Comparison of ENCODE assay signal across 21 mouse cellular contexts in genomic region chr2:130677211-130677610, GRCm38 (mm10). TPM values are rescaled to one million over a fixed set of nuclear protein-coding genes. Genes with fewer than 3 reads are reported as not detected.
DNase-seq lines count a peak whose midpoint lies in the region; ATAC-seq and TF ChIP-seq lines count a peak whose summit lies in the region.
"Had no signal": no experiment of that assay in that cellular context is flagged by ENCODE, and none has a peak within 500 bp of the region (broad histone marks: within the 10 kb centered on the region; RNA-seq: fewer than 3 reads in every experiment).

No protein-coding gene starts in this region.

- H3K27ac ChIP-seq in testis, adult 2 months (ENCODE audit: control insufficient read depth, insufficient read depth, low read depth, low read length) = peak overlapping the region; percentile 3; the same call in 1 of the 2 replicates
- H3K27ac ChIP-seq in intestine, embryonic 15.5 days = no peak overlapping the region
- H3K27ac ChIP-seq: embryonic facial prominence, embryonic 12.5 days; forebrain, embryonic 15.5 days; heart, adult 2 months; heart, embryonic 15.5 days; hindbrain, embryonic 13.5 days; hindbrain, postnatal 0 days had no signal

- no peak overlapping the region for H3K4me2 ChIP-seq in intestine, embryonic 15.5 days (replicated peaks)
- H3K4me2 ChIP-seq: embryonic facial prominence, embryonic 12.5 days; forebrain, embryonic 15.5 days; heart, embryonic 11.5 days; heart, embryonic 15.5 days; hindbrain, embryonic 13.5 days had no signal

- no peaks in the 10 kb centered on the region for H3K27me3 ChIP-seq in testis, adult 2 months (ENCODE audit: control insufficient read depth, insufficient read depth, low read length)
- no peaks in the 10 kb centered on the region for H3K27me3 ChIP-seq in intestine, embryonic 15.5 days (replicated peaks)
- H3K27me3 ChIP-seq: embryonic facial prominence, embryonic 12.5 days; forebrain, embryonic 15.5 days; heart, embryonic 15.5 days; hindbrain, embryonic 13.5 days had no signal

- WGBS in intestine, embryonic 15.5 days = 81% methylated on average over 10 of the region's 10 CpGs

- no peak overlapping the region for H3K4me3 ChIP-seq in testis, adult 2 months (ENCODE audit: control insufficient read depth, low read depth, low read length)
- no peak overlapping the region for H3K4me3 ChIP-seq in intestine, embryonic 15.5 days (replicated peaks)
- H3K4me3 ChIP-seq: embryonic facial prominence, embryonic 12.5 days; forebrain, embryonic 15.5 days; heart, adult 2 months; heart, embryonic 15.5 days; hindbrain, embryonic 13.5 days had no signal

- TF ChIP-seq POLR2A in testis, adult 2 months (IDR thresholded peaks at IDR 0.05; ENCODE audit: control insufficient read depth, low read depth, low read length) = no peak

- peak; percentile 54 for DNase-seq in adrenal gland, adult 2 months
- DNase-seq in adrenal gland, postnatal 4 days (ENCODE audit: low spot score in 2 of 2) = no peak
- DNase-seq in ovary, postnatal 36 days (ENCODE audit: low spot score) = peak; percentile 52
- DNase-seq in ovary, postnatal 10 days (ENCODE audit: low spot score) = no peak
- no peak for DNase-seq in lung, adult 18-20 months
- DNase-seq: cerebellum, adult 11-12 months; cerebellum, adult 9-10 months; cerebellum, postnatal 25 days; gastrocnemius, postnatal 14 days; heart, adult 2 months; heart, postnatal 14 days had no signal

- no peak for TF ChIP-seq CTCF in testis, adult 2 months (IDR thresholded peaks at IDR 0.05; ENCODE audit: control insufficient read depth, insufficient read depth, insufficient replicate concordance, low read depth, low read length)

- ATAC-seq in intestine, embryonic 15.5 days = no peak
- ATAC-seq: forebrain, embryonic 15.5 days; hindbrain, postnatal 0 days had no signal

- H3K9me3 ChIP-seq in intestine, embryonic 15.5 days = no peaks in the 10 kb centered on the region
- H3K9me3 ChIP-seq: embryonic facial prominence, embryonic 12.5 days; forebrain, embryonic 15.5 days; heart, embryonic 15.5 days; hindbrain, embryonic 13.5 days had no signal

- peaks cover 10% of the 10 kb centered on the region for H3K36me3 ChIP-seq in testis, adult 2 months (ENCODE audit: control insufficient read depth, insufficient read depth, low read length)
- H3K36me3 ChIP-seq in intestine, embryonic 15.5 days = peaks cover 53% of the 10 kb centered on the region

- H3K4me1 ChIP-seq in testis, adult 2 months (ENCODE audit: control insufficient read depth, insufficient read depth, low read length) = 0 out of 2 replicates have a peak, but pooled peaks cover 2% of the 10 kb centered on the region
- no peaks in the 10 kb centered on the region for H3K4me1 ChIP-seq in intestine, embryonic 15.5 days (replicated peaks)
- H3K4me1 ChIP-seq: embryonic facial prominence, embryonic 12.5 days; forebrain, embryonic 15.5 days; heart, embryonic 15.5 days; hindbrain, embryonic 13.5 days had no signal

- H3K9ac ChIP-seq in intestine, embryonic 15.5 days = no peak overlapping the region
- H3K9ac ChIP-seq: embryonic facial prominence, embryonic 12.5 days; forebrain, embryonic 15.5 days; heart, embryonic 15.5 days; hindbrain, embryonic 13.5 days had no signal

RNA-seq across cellular contexts. Expression of gene Itpa, which starts 9.8 kb away (rescaled TPM):
- total RNA-seq in adrenal gland, adult 2 months (2021) = 10 to 100 TPM; 19.5 to 29.6 TPM
- polyA plus RNA-seq in adrenal gland, adult 2 months (2012; rRNA removed) = 28.6 and 29.3 TPM in 2 replicates
- 10 to 100 TPM; 34.1 to 40.9 TPM for total RNA-seq in adrenal gland, postnatal 4 days (2021)
- 26.1 and 26.2 TPM in 2 replicates for polyA plus RNA-seq in testis, adult 2 months (2012; rRNA removed)
- 84.5 and 88.1 TPM in 2 replicates for polyA plus RNA-seq in intestine, embryonic 15.5 days (2015; fragmentation: Nextera tagmentation; extraction: Ambion mirVana)

RNA-seq across cellular contexts. Expression of gene Ddrgk1, which starts 12.8 kb away (rescaled TPM):
- 100 to 1,000 TPM; 184 to 209 TPM for total RNA-seq in adrenal gland, adult 2 months (2021)
- 190 and 213 TPM in 2 replicates for polyA plus RNA-seq in adrenal gland, adult 2 months (2012; rRNA removed)
- 100 to 1,000 TPM; 140 to 154 TPM for total RNA-seq in adrenal gland, postnatal 4 days (2021)
- polyA plus RNA-seq in testis, adult 2 months (2012; rRNA removed) = 31.0 and 37.0 TPM in 2 replicates
- polyA plus RNA-seq in intestine, embryonic 15.5 days (2015; fragmentation: Nextera tagmentation; extraction: Ambion mirVana) = 74.5 and 78.2 TPM in 2 replicates

RNA-seq across cellular contexts. Expression of gene Slc4a11, which starts 20.1 kb away (rescaled TPM):
- 1 to 10 TPM; 3.5 to 4.1 TPM for total RNA-seq in adrenal gland, adult 2 months (2021)
- 4.0 and 4.8 TPM in 2 replicates for polyA plus RNA-seq in adrenal gland, adult 2 months (2012; rRNA removed)
- total RNA-seq in adrenal gland, postnatal 4 days (2021) = 1 to 10 TPM; 2.3 to 3.6 TPM
- polyA plus RNA-seq in testis, adult 2 months (2012; rRNA removed) = 1.5 and 1.6 TPM in 2 replicates
- 0.13 and 0.21 TPM in 2 replicates for polyA plus RNA-seq in intestine, embryonic 15.5 days (2015; fragmentation: Nextera tagmentation; extraction: Ambion mirVana)
- total RNA-seq: gastrocnemius, adult 18-20 months; hematopoietic stem cell, adult 5-6 weeks had no signal

RNA-seq across cellular contexts. Expression of gene Lzts3, which starts 34.6 kb away (rescaled TPM):
- total RNA-seq in adrenal gland, adult 2 months (2021) = 10 to 100 TPM; 14.3 to 21.4 TPM
- polyA plus RNA-seq in adrenal gland, adult 2 months (2012; rRNA removed) = 17.7 and 21.0 TPM in 2 replicates
- total RNA-seq in adrenal gland, postnatal 4 days (2021) = 10 to 100 TPM; 13.5 to 22.5 TPM
- polyA plus RNA-seq in testis, adult 2 months (2012; rRNA removed) = 3.6 and 4.3 TPM in 2 replicates
- 13.9 and 16.5 TPM in 2 replicates for polyA plus RNA-seq in intestine, embryonic 15.5 days (2015; fragmentation: Nextera tagmentation; extraction: Ambion mirVana)

RNA-seq across cellular contexts. Expression of gene Ubox5, which starts 47.4 kb away (rescaled TPM):
- 1 to 10 TPM; 6.4 to 7.1 TPM for total RNA-seq in adrenal gland, adult 2 months (2021)
- polyA plus RNA-seq in adrenal gland, adult 2 months (2012; rRNA removed) = 5.8 and 6.3 TPM in 2 replicates
- 10 to 100 TPM in 1 of 2 experiments, 1 to 10 TPM in 1; 9.1 to 10.3 TPM for total RNA-seq in adrenal gland, postnatal 4 days (2021)
- polyA plus RNA-seq in testis, adult 2 months (2012; rRNA removed) = 7.7 and 8.0 TPM in 2 replicates
- 12.0 and 12.2 TPM in 2 replicates for polyA plus RNA-seq in intestine, embryonic 15.5 days (2015; fragmentation: Nextera tagmentation; extraction: Ambion mirVana)

Comparison
In these comparisons a context has a peak if more than half of its experiments do, and no peak if none do; other contexts are left out.
1. DNase-seq: peak in adrenal gland, adult 2 months (single experiment) and ovary, postnatal 36 days (single experiment); none in adrenal gland, postnatal 4 days (0 of 2), ovary, postnatal 10 days (single experiment) and lung, adult 18-20 months (0 of 2).